Mouse (Mus musculus): ENCODE measurements at regions not wholly inside any gene's neighbourhood (a gene's known extent, or its start where the extent isn't known, plus 50 kb on each side); places are given as distances from the start of the nearest gene placed in this dataset.

GRCm38 (mm10) chr13:26467526-26467925 is 302.4 kb downstream of the Hdgfl1 start:
- TF ChIP-seq CTCF (IDR thresholded peaks at IDR 0.05; ENCODE audit: insufficient read depth, low read length) (no peak), POLR2A (IDR thresholded peaks at IDR 0.05; ENCODE audit: borderline replicate concordance, extremely low read depth, low read depth, low read length) (no peak)

Data from lung, adult 2 months (tissue).